Mouse (Mus musculus) right cerebral cortex, postnatal 10 days (tissue): ENCODE measurements at regions not wholly inside any gene's neighbourhood (a gene's known extent, or its start where the extent isn't known, plus 50 kb on each side); places are given as distances from the start of the nearest gene placed in this dataset.
"Not testable (repeated sequence)": the region's sequence is repeated elsewhere in the genome, so short reads cannot be mapped to it uniquely, and the experiment has no call there.

Experiments
- DNase-seq, 2 experiments: peaks; one replicate each; pipeline ENCODE4 v3.0.0; 2021; ENCODE audit warnings: low spot score in 2 of 2

DNA sequence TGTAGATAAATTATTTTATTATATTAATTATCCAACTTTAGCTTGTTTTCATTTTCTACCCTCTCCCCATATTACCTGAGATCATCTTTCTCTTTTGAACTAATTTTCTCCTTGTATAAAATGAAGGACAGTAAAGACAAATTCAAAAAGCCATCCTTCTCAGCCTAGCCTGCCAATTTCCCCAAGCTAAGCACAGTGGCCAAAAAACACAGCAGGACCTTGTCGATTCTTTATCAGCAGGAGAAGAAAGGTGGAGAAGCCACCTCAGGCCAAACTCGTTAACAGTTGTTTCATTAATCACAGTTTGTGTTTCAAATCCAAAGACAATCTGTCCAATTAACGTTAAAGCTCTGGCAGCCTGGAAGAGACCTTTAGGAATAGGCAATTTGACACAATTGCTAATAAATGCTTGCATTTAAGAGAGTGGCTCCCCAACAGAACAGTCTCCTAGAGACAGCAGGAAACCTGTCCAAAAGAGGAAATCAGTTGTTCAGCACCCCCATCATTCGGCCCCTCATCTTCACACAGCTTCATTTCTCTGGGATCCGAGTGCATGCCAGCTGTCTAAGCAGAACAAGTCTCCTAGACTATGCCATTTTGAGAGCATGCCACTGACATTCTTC is 135.7 kb upstream of the Tlr4 start:
- no peak for DNase-seq

DNA sequence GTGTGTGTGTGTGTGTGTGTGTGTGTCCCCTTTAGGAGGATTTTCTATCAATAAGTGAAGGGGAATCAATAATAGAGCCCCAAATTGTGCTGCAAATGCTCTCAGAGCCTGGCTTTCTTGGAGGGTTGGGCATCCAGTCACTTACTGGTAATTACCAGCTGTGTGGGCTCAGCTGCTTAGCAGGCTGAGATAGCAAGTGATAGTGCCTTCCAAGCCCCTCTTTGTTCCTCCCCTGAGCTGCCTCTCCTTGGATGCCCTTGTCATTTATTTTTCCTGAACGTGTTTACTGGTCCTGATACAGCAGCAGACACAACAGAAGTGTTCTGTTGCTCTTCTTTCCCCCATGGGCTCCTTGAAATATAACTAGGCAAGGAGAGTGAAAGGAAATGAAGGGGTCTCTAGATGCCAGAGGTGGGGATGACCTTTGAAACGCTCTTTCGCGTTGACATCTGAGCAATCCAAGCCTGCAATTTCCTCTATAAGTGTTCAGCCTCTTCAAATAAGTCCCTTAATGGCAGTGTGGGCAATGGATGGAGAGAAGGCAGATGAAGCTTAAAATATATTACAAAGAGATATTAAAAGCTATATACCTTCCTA is 133.3 kb upstream of the Tlr4 start:
- no peak for DNase-seq

DNA sequence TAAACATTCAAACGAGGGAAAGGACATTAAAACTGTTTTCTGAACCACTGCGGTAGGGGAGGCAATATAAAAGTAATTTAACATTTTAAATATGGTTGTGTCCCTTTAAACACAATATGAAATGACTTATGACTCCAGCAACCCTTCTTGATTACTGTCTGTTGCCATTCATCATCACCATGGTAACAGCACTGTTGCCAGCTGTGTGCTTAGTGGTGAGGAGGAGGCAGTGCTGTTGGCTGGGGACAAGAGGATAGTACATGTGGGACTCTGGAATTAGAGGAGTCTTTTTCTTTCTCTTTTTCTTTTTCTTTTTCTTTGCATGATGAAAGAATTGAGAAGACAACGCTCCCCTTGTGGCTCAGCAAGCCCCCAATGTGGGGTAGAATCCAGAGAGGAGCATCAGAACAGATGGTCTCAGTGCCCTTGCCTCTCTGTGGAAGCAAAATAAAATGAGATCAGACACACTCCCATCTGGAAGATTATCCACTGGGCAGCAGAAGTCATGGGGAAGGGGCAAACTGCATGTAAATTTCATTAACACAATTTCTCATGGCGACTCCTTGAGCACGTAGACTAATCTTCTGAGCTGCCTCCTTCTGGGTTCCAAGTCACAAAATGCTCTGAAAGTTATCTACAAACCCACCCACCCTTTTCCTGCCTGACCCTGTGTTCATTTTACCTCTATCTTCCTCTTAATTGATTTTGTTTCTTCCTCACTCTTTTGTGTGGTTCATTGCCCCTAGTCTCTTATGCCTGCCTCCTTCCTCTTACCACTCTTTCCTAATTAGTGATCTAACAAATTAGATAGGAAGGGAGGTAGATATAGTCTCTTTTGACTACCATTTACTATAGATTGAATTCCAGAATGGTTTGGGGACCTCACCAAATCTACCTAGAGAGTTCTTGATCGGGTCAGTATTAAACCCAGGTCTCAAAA is 111.3 kb upstream of the Tlr4 start:
- DNase-seq: peak in 1 of 2 experiments; percentile 23

DNA sequence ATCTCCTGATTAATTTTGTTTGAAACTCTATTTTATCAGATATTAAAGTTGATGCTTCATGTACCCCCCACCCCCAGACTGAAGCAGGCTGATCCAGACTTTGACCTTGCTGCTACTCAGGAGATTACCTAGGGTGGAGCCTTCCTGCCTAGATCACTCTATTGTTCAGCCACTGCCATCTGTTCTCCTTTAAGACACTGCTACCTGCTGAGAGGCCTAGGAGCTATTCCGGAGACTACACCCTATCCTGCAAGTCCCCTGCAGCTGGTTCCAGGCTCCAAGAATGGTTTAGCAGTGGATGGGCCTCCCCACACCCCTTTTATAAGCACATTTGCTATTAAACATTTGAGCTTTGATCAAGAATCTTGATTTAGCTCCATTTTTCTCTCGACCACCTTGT is 90.0 kb upstream of the Tlr4 start:
- DNase-seq: no peak

DNA sequence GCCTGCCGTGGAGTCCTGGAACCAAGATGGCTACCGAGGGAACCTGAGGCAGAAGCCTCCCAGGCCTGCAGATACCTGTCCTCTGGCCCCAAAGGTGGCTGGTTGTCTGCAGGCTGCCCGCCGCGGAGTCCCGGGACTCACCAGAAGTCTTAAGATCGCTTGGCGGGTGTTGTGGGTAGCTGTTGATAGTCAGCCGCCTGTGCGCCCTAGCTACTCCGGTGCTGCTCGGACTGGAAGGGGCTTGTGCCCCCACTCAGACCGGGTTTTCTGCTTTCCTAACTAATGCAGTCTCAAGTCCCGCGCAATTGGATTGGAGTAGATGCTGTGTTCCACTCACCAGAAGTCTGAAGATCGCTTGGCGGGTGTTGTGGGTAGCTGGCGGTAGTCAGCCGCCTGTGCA is 84.0 kb upstream of the Tlr4 start:
- DNase-seq: not testable (repeated sequence)

DNA sequence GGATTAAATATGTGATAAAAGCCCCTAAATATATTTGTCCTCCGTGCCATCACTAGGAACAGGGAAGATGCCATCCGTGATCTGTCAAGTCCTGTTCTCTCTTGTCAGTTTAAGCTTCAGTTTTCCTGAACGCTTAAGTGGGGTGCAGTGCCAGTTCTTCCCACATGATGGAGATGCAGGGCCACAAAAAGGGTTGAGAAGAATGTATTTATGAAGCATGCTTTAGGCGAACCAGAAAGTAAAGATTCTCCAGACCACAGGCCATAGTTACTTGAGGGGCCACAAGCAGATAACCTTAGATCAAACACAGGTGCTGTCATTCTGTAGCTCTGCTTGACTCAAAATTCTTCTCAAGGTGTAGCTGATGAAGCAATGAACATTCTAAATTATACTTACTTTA is 58.6 kb upstream of the Tlr4 start:
- DNase-seq: peak; percentile 77 to 81
